Comparison of ENCODE assay signal across 9 mouse cellular contexts in the genomic region with DNA sequence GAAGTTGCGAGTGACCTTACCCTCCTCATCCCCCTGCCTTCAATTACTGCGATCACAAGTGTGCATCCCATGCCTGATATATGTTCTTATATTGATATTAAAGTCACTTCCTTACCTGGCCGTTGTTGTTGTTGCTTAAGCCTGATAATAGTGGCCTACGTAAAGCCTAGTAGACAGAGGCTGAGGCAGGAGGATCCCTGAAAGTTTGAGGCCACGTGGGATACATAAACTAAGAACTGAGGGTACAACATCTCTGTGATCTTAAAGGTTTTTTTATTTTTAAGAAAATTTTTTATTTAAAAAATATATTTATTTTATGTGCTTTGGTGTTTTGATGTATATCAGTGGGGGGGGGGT. TPM values are rescaled to one million over a fixed set of nuclear protein-coding genes. Genes with fewer than 3 reads are reported as not detected.
DNase-seq lines count a peak whose midpoint lies in the region; ATAC-seq and TF ChIP-seq lines count a peak whose summit lies in the region.
"Had no signal": no experiment of that assay in that cellular context is flagged by ENCODE, and none has a peak within 500 bp of the region (broad histone marks: within the 10 kb centered on the region; RNA-seq: fewer than 3 reads in every experiment).

Gene Ccdc8, plus strand, starts transcription at position 258 of the 357 bp plus-strand sequence.

- no peaks in the 10 kb centered on the region for H3K9me3 ChIP-seq in ES-E14 (ENCODE audit: control insufficient read depth, insufficient read depth, low read depth, low read length)
- no peaks in the 10 kb centered on the region for H3K9me3 ChIP-seq in forebrain, postnatal 0 days (ENCODE audit: low read length)
- no peaks in the 10 kb centered on the region for H3K9me3 ChIP-seq in liver, embryonic 12.5 days (replicated peaks)

- H3K27ac ChIP-seq in ES-E14 (ENCODE audit: insufficient read depth, low read depth, low read length, poor library complexity, severe bottlenecking) = no peak within 1 kb of the TSS
- peak within 1 kb of the TSS; percentile 31 for H3K27ac ChIP-seq in forebrain, postnatal 0 days (ENCODE audit: low read depth, low read length)
- peak within 1 kb of the TSS; percentile 27 for H3K27ac ChIP-seq in liver, embryonic 12.5 days

- no peak for DNase-seq in gastrocnemius, postnatal 4 days (ENCODE audit: low spot score in 2 of 2)
- no peak for DNase-seq in gastrocnemius, postnatal 36 days
- no peak for DNase-seq in ES-E14 (ENCODE audit: low read depth, low spot score)
- no peak for DNase-seq in forebrain, postnatal 0 days
- DNase-seq in cerebellum, postnatal 14 days = no peak
- no peak for DNase-seq in embryo, embryonic 10 days (ENCODE audit: low spot score)
- no peak for DNase-seq in spleen, postnatal 4 days (ENCODE audit: low spot score in 2 of 2)
- DNase-seq: lung, postnatal 36 days had no signal

- ATAC-seq in forebrain, postnatal 0 days = no peak
- ATAC-seq in liver, embryonic 12.5 days = no peak

- peaks cover 1 to 14% of the 10 kb centered on the region in 2 experiments; a peak in 2 of 4 replicates for H3K4me1 ChIP-seq in ES-E14 (ENCODE audit: control insufficient read depth in 2 of 2, insufficient read depth in 2 of 2, low read length in 2 of 2, poor library complexity in 1 of 2)
- H3K4me1 ChIP-seq in forebrain, postnatal 0 days (ENCODE audit: insufficient read depth) = peaks cover 14% of the 10 kb centered on the region
- peaks cover 64% of the 10 kb centered on the region for H3K4me1 ChIP-seq in liver, embryonic 12.5 days

- WGBS in forebrain, postnatal 0 days = 95% methylated on average over 5 of the region's 5 CpGs
- WGBS in liver, embryonic 12.5 days (ENCODE audit: insufficient replicate concordance) = 87% methylated on average over 5 of the region's 5 CpGs

- in situ Hi-C loops in ES-E14 (cut with MboI; ENCODE audit: low sequenced_read_pairs in 2 of 2, unreplicated experiment in 2 of 2) = loop anchor here in 1 of 2 experiments (5.0 kb wide), 1 partner anchor 40 kb away; no protein-coding TSS in a partner anchor

- TF ChIP-seq CTCF in forebrain, postnatal 0 days (IDR thresholded peaks at IDR 0.05; ENCODE audit: low read depth) = no peak

- H3K9ac ChIP-seq in ES-E14 (ENCODE audit: insufficient read depth, low read depth, low read length, poor library complexity, severe bottlenecking) = no peak within 1 kb of the TSS
- no peak within 1 kb of the TSS for H3K9ac ChIP-seq in forebrain, postnatal 0 days
- peak within 1 kb of the TSS; percentile 65 for H3K9ac ChIP-seq in liver, embryonic 12.5 days

- H3K27me3 ChIP-seq in forebrain, postnatal 0 days (ENCODE audit: insufficient read depth, low read length) = no peaks in the 10 kb centered on the region
- peaks cover 16% of the 10 kb centered on the region for H3K27me3 ChIP-seq in liver, embryonic 12.5 days (replicated peaks)

- H3K4me3 ChIP-seq in ES-E14 (ENCODE audit: insufficient read depth in 1 of 2, low read depth in 1 of 2, low read length in 2 of 2, poor library complexity in 1 of 2, severe bottlenecking in 1 of 2) = peak within 1 kb of the TSS; percentile 25 to 57; a peak in 3 of 4 replicates
- no peak within 1 kb of the TSS for H3K4me3 ChIP-seq in forebrain, postnatal 0 days (ENCODE audit: low read depth, low read length)
- peak within 1 kb of the TSS; percentile 60 for H3K4me3 ChIP-seq in liver, embryonic 12.5 days

- intact Hi-C loops in gastrocnemius, postnatal 36 days (cut with DNase I) = no loop called here

- peak within 1 kb of the TSS; percentile 44 for H3K4me2 ChIP-seq in forebrain, postnatal 0 days (ENCODE audit: low read depth)
- H3K4me2 ChIP-seq in liver, embryonic 12.5 days = peak within 1 kb of the TSS; percentile 69

- H3K36me3 ChIP-seq in ES-E14 (ENCODE audit: control insufficient read depth, insufficient read depth, low read length, poor library complexity, severe bottlenecking) = no peaks in the 10 kb centered on the region
- H3K36me3 ChIP-seq in forebrain, postnatal 0 days (ENCODE audit: insufficient read depth) = no peaks in the 10 kb centered on the region
- H3K36me3 ChIP-seq in liver, embryonic 12.5 days = peaks cover 7% of the 10 kb centered on the region

TF ChIP-seq in ES-E14, 5 proteins besides CTCF, POLR2A, EP300 and RAD21:
- TF ChIP-seq CHD2 (IDR thresholded peaks at IDR 0.05; ENCODE audit: low read depth, low read length) (no peak), HCFC1 (IDR thresholded peaks at IDR 0.05; ENCODE audit: borderline replicate concordance, insufficient read depth, low read length) (no peak), ZNF384 (IDR thresholded peaks at IDR 0.05; ENCODE audit: low read depth, low read length) (no peak), ZC3H11A (IDR thresholded peaks at IDR 0.05; ENCODE audit: borderline replicate concordance, low read depth, low read length) (no peak)

RNA-seq across cellular contexts. Expression of gene Ccdc8, which starts in this region (rescaled TPM):
- total RNA-seq in gastrocnemius, postnatal 4 days (2021) = 10 to 100 TPM; 32.5 to 33.4 TPM
- total RNA-seq in gastrocnemius, postnatal 36 days (2021) = 1 to 10 TPM; 1.6 to 2.1 TPM
- total RNA-seq in ES-E14 (2012; rRNA removed) = 2.8 and 4.1 TPM in 2 replicates
- 4.0 and 5.2 TPM in 2 replicates for total RNA-seq in forebrain, postnatal 0 days (2014; rRNA removed)
- polyA plus RNA-seq in forebrain, postnatal 0 days (2015; fragmentation: Nextera tagmentation; extraction: Ambion mirVana) = 1.5 and 2.0 TPM in 2 replicates
- polyA plus RNA-seq in liver, embryonic 12.5 days (2016; fragmentation: Nextera tagmentation; extraction: Ambion mirVana) = 3.8 and 3.9 TPM in 2 replicates
